Mouse (Mus musculus): ENCODE measurements around the gene Zfp712.

DNA sequence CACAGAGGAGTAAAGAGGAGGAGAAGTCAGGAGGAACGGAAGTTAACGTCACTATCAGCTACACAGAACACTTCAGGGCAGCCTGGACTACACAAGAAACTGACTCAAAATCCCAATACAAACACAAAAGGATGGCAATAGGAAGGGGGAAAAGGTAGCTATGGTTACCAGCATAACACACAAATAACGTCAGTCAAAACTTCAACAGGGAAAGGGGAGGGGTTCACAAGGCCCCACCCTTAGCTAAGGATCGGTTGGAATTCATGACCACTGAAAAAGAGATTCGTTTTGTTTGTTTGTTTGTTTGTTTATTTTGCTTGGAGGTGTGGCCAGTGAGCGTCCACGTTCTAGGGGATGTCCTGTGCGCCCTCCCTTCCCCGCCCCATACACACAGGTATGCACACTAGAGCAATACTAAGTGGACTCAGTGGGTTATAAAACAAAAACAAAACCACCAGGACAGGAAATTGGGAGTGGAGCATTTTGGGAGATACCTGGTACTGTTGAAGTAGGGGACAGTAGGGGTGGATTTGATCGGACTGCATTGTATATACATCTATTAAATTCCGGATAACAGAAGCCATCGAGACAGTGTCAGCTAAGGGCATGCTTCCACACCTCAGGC is 697 bp downstream of the Zfp712 start:
- TF ChIP-seq CTCF (IDR thresholded peaks at IDR 0.05; ENCODE audit: control insufficient read depth, insufficient read depth, low read length) (no peak), POLR2A (IDR thresholded peaks at IDR 0.05; ENCODE audit: borderline replicate concordance, control insufficient read depth, low read depth, low read length) (no peak)

Data from bone marrow, adult 2 months (tissue).